Mouse (Mus musculus): Measurements from ENCODE around the gene Pcyox1.

Gene Pcyox1

DNA sequence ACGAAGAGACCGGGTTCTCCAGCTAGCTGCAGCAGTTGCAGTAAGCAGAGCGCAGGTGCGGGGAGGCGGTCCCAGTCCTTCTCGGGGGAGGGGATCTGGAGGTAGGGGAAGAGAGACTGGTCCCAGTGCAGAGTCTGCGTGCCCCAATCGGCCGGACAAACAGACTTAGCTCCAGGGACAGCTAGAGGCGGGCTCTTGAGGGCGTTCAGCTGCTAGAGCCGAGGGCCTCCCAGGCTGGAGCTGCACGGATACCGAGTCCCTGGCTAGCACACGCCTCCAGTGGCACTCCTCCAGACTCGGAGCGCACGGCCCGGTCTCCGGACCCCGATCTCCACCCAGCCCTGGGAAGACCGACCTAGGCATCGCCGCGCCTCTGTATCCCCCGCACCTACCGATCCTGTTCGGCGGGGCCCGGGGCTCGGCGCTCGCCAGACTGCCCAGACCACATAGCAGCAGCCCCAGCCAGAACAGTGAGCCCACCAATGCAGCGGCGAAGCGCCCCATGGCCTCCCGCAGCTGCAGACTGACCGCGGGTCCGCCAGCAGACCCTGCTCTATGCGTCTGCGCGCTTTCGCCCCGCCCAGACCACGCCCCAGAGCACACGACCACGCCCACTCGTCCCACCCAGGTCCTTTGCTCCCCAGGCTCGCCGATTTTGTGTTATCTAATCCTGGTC is at the start of gene Pcyox1:
Gene Pcyox1 (minus strand): TSS at position 574 of the 676 bp plus-strand sequence.
- peak; percentile 89 for DNase-seq (ENCODE audit: low read depth, low spot score)

DNA sequence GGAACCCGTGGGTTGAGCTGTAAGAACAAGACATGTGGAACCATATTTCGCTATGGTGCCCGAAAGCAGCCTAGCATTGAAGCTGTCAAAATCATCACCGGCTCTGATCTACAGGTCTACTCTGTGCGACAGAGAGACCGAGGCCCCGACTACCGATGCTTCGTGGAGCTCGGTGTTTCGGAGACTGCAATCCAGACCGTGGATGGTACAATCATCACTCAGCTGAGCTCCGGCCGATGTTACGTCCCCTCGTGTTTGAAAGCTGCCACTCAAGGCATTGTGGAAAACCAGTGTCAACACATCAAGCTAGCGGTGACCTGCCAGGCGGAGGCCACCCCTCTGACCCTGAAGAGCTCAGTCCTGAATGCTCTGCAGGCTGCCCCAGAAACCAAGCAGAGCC is 48.6 kb upstream of the Pcyox1 start:
- no peak for DNase-seq (ENCODE audit: low read depth, low spot score)

DNA sequence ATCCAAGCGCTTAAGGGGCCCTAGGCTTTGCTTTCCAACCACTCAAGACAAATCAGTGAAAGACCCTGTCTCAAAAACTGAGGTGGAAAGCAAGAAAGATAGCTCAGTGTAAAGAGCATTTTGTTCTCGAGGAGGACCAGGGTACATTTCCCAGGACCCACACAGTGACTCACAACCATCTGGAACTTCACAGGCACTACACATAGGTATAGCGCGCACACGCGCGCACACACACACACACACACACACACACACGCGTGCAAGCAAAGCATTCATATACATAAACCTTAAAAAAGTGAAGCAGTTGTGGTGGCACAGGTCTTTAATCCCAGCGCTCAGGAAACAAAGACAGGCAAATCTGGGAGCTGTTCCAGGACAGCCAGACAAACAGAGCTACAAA is 44.6 kb upstream of the Pcyox1 start:
- no peak for DNase-seq (ENCODE audit: low read depth, low spot score)

DNA sequence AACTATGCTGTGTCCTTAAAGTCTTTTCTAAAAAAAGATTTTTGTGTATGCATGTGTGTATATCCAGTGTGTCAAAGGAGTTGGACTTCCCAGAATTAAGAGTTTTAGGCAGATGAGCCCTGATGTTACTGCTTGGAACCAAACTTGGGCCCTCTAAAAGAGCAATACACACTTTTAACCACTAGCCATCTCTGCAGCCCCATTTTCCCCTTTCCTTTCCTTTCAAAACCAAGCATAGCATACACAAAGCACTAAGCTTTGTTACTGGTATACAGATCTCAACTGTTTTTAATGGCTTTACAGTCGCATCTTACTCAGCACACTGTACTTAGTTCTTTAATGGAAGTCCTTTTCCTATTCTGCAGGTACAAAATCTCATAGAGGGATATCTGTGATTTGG is 42.6 kb upstream of the Pcyox1 start:
- DNase-seq (ENCODE audit: low read depth, low spot score) = peak; percentile 17

DNA sequence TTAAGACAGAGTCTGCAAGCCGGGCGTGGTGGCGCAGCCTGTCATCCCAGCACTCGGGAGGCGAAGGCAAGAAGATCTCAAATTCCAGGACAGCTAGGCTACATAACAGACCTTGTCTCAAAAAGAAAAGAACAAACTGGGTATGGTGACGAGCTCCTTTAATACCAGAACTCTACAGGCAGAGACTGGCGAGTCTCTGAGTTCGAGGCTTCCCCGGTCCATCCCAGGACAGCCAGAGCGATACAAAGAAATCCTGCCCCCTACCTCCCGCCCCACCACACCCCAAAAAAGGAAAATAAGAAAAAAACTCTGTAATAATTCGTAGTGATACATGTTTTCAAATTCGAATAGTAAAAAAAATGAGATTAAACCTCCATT is 42.2 kb upstream of the Pcyox1 start:
- no peak for DNase-seq (ENCODE audit: low read depth, low spot score)

DNA sequence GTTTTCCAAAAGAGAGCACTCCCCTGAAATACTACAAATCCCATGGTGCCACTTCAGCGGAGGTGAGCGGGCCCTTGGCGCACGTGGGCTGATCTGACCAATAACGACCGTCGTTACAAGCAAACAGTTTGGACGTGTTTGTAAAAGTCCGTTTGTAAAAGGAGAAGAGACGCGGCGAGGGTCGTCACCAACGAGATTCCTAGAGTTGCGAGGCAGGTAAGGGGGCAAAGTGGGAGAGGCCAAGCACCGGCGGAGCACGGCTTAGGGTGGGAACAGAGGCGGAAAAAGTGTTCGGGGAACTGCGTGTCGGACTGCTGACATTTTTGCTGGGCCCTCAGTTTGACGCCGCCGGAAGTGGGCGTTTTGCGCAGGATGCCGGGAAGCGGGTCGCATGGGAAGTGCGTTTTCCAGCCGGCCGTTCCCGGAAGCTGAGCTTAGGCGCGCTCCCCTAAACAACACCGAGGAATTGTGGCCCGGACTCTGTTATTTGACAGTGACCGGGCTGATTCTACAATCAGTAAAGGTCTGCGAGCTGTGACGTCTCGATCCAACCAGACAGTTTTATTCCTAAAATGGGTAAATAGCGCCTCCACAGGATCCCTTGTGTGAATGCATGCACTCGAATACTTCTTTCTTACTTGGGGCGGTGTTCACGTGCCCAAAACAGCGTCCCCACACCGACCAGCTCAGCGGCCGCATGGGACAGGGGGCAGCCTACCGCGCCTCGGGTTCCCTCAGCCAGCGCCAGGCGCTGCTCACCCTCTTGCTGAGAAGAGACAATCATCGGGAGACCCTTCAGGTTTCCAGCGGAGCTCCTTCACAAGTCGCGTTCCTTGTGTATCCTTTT is 41.5 kb upstream of the Pcyox1 start, which contains the start of gene C87436:
Gene C87436 (plus strand): TSS at position 103 of the 847 bp plus-strand sequence.
- DNase-seq (ENCODE audit: low read depth, low spot score) = peak; percentile 98

DNA sequence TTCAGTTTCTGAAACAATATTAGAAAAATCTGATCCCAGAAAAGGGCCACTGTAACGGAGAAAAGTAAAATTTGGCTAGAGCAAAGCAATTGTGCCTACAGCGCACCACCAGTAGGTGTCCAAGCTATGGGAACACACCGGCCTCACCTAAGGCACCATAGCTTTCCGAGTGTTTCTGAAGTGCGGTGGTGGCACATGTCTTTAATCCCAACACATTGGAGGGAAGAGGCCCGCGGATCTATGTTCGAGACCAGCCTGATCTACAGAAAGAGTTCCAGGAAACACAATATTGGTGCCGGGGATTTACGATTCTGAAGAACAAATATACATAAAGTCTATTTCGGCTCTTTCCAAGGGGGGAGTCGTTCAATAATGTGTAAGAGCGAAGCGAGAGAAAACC is 40.8 kb upstream of the Pcyox1 start:
- DNase-seq (ENCODE audit: low read depth, low spot score) = peak; percentile 83

DNA sequence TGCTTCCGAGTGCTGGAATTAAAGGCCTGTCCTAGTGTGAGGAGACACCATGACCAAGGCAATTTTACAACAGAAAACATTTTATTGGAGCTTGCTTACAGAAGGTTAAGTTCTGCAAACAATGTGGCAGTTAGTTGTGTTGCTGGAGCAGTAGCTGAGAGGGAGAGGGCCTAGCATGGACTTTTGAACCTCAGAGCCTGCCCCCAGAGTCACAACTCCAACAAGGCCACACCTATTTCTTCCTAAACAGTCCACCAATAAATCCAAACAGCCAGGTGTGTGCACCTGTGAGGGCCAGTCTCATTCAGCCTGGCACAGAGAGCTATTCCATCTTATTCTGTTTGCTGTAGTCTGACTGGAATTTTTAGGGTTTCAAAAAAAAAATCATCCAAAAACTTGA is 36.7 kb upstream of the Pcyox1 start:
- no peak for DNase-seq (ENCODE audit: low read depth, low spot score)

DNA sequence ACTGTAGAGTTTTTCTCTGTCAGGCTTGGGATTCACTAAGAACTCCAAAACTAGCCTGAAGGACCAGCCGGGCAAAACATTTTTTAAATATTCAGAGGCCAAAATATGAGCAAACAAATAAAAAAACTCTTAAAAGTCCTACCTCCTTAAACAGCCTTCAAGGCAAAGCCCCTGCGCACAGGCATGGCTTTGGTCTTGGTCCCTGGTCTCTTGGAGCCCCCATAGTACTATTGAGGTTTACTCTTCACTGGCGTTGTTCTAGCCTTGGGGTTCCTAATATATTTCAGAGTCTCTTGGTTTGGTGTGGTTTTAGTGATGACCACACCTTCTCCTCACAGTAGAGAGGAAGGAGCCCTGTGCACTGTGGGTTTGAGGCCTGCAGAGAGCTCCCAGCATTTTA is 34.6 kb upstream of the Pcyox1 start:
- no peak for DNase-seq (ENCODE audit: low read depth, low spot score)

DNA sequence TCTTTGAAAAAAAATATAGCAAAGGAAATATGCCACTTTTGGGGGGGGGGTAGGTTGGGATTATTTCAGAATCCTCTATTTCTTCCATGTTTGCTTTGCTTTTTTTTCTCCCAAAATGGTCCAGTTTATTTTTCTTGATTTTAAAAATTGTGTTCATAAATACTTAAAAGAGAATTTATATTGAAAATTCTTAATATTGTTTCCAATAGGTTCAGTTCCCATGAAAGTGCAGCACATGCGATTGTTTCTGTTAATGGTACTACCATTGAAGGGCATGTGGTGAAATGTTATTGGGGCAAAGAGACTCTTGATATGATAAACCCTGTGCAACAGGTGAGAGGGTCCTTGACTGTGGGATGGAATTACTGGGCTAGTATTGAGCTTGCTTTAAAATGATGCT is 29.4 kb upstream of the Pcyox1 start, which contains the start of gene Gm44790:
Gene Gm44790 (plus strand): TSS at position 301 of the 400 bp plus-strand sequence.
- no peak for DNase-seq (ENCODE audit: low read depth, low spot score)

DNA sequence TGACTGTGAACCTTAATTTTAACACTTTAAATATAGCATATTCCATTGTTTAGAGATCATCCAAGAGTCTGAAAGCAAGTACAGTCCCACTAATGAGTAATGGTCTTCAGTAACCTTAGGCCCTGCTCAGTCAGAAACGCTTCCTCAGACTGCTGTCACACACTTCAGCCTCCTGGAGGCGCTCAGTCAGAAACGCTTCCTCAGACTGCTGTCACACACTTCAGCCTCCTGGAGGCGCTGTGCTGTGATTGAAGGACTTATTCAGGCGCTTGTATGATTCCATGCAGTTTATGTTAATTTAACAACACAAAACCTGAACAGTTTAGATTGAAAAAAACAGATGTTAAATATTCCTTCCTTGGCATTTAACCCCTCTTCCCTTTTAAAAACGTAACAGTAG is 23.5 kb upstream of the Pcyox1 start:
- DNase-seq (ENCODE audit: low read depth, low spot score) = peak; percentile 88

DNA sequence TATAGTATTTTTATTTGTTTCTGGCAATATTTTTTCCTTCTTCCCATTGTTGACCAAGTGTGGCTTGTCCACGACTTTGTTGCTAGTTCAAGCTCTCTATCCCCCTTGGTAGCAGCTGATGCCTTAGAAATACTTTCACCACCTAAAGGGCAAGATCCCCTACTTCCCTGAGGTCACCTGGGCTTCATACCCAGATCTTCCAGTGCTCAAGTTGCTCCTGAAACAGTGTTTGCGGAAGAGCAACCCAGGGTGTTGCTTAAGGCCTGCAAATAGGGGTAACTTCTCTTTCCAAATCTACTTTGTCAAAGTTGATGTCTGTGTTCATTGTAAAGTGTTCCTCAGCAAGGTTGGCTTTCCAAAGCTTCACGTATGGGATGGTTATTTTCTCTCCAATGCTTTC is 22.3 kb upstream of the Pcyox1 start:
- DNase-seq (ENCODE audit: low read depth, low spot score) = no peak

DNA sequence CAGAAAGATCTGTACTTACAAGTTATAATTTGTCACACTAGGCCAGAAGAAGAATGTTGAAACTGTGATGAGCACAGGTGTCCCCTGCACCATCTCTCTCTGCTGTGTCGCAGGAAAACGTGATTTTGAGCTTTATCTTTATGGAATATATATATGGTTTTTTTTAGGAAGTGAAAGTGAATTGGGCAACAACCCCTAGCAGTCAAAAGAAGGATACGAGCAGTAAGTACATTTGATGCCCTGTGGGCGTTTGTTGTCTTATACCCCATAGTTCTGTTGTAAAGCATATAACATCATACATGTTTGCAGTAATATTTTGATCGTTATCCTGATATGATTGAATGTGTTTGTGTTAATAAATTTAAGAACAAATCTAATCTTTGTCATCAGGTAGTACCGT is 21.8 kb upstream of the Pcyox1 start:
- no peak for DNase-seq (ENCODE audit: low read depth, low spot score)

DNA sequence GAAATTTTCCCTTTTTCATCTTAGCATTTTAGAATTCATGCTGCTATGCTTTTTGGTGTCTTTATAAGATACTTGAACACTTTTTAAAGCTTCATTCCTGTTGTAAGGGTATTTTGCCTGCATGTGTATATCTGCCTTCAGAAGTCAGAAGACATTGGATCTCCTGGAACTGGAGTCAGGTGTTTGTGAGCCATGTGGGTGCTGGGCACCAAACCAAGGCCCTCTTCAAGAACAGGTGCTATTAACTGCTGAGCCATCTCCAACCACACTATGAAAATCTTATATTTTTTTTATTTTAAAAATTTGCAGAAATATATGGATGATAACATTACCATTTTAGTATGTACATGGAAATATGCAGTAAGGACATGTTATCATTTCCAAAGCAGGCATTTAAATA is 9.4 kb upstream of the Pcyox1 start:
- DNase-seq (ENCODE audit: low read depth, low spot score) = no peak

DNA sequence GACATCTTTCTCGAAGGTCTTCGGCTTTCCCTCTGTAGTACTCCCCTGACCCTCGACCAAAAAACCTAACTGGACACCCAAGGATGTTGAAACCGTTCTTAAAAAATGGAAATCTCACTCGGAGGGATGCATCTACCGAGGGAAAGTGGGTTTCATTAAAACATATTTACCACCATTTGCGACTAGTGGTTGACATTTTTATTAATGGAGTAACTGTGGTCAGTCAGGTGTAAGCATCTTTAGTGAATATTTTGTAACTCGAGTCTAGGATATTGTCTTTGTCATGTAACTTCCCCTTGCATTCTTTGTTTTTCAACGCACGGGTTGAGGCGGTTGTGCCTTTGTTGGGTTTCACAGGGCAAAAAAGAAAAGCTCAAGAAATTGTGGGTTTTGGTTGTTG is 8.0 kb upstream of the Pcyox1 start:
- peak; percentile 35 for DNase-seq (ENCODE audit: low read depth, low spot score)

DNA sequence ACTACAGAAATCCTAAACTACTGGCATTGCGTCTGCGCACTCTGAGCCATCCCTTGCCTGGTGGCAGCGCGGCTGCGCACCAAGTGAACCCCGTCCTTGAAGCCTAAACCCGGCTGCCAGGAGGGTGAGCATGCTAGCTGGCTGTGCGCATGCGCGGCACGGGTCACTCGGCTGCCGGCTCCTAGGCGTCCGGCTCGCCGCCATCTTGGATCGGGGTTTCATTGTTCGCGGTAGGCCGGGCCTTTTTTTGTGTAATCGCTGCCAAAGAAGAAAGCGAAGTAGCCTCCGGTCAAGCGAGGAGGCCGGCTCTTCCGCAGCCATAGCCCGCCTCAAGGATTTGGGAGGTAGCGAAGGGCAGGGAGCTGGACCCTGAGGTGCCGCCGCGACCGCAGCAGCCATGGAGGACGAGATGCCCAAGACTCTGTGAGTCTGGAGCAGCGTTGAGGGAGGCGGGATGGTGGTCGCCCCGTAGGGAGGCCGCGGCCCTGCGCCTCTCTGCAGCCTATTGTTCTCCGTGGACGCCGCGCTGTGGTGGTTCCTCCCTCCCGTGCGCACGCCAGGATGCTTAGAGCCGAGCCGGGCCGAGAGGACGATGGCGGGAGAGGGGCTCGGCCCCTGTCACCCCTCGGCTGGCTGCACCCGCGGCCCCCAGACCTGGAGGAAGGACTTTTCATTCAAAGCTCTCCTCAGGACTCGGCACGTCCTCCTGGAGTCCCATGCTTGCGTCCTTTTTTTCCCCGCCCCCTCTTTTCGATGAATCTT is 7.3 kb upstream of the Pcyox1 start, which contains the start of gene Tia1:
Gene Tia1 (plus strand): TSS at position 120 of the 762 bp plus-strand sequence.
- peak; percentile 99 for DNase-seq (ENCODE audit: low read depth, low spot score)

DNA sequence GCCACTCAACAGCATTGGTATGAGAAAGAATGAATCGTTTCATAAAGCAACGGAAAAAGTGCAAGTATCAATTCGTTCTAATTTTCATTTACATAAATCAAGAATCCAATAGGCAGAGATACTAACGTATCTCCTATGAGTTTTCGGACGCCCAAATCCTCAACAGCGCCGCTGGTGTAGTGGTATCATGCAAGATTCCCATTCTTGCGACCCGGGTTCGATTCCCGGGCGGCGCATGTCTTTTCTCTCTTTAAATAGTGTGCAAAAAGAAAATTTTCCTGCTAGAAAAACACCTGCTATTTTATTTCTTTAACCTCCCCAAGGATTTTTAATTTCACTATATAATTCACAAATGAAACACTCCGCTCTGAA is 6.8 kb upstream of the Pcyox1 start:
- DNase-seq (ENCODE audit: low read depth, low spot score) = no peak

DNA sequence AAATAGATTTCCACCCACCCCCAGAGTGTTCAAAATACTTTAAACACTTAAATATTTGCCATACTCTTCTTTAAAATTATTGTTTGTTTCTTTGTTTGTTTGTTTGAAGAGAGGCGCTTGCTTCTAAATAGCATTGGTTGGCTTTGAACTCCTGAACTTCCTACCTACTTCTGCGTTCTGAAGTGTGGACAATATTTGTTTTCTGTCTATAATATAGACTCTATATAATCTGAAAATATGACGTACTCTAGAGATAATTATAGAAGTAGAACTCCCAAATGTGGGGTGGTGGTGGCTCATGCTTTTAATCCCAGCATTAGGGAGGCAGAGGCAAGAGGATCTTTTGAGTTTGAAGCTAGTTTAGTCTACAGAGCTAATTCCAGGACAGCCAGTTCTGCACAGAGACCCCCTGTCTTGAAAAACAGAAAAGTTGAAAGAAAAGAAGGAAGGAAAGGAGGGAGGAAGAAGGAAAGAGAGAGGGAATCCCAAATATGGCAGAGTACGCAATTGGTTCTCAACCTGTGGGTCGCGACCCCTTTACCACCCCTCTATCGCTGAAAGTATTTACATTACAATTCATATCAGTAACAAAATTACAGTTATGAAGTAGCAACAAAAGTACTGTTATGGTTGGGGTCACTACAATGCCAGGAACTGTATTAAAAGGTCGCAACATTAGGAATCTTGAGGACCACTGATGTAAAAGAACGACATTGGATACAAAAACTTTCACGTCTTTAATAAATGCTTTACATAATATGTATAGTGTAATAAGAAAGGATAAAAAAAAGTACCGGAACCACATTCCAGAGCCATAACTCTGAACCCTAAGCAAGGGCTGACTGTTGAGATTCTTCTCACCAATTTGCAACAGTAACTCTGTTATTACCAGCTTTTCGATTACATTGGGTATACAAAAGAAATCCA is 6.0 kb upstream of the Pcyox1 start:
- no peak for DNase-seq (ENCODE audit: low read depth, low spot score)

DNA sequence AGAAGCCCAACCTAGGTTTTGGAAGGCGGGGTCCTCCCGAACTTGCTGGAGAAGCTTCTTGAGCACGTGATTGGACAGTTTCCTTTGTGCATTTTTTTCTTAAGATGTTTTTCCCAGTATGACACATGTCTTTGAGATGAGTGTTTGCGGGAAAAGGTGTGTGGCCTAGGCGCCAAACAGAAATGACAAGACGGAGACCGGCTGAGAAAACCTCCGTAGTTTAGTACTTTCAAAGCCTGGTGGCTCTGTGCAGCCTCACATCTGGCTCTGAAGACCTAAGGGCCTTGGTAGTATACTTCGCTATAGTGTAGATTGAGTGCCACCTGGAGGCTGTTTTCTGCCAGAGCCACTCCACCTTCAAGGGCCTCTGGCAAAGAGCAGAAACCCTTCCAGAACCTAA is 4.0 kb upstream of the Pcyox1 start:
- DNase-seq (ENCODE audit: low read depth, low spot score) = peak; percentile 86

DNA sequence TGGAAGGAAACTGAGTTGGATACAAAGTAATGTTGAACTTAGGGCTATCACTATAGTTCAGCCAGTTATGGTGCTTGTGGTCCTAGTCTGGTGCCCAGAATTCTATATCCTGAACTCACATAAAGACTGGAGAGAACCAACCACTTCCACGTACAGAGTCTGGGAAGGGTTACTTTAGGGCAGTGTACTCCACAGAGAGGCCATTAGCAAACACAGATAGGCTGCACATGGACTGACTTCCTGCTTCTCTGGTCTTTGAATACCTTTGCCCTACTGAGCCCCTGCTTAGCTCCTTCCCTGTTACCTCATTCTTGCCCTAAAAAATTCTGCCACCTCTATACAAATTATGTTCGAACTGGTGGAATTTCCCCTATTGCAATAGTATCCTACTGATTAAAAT is 3.0 kb upstream of the Pcyox1 start:
- DNase-seq (ENCODE audit: low read depth, low spot score) = no peak

DNA sequence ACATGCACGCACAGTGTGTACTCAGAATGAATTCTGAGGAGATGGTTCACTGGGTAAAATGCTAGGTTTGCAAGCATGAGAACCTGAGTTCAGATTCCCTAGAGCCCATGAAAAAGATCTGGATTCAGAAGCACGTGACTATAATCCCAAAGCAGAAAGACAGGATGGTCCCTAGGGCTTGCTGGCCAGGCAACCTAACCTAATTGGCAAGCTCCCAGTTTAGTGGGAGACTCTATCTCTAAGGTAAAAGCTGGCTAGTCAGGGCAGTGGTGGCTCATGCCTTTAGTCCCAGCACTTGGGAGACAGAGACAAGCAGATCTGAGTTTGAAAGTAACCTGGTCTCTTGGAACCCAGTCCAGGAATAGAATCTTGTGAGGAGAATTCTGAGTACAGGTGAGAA is 2.0 kb upstream of the Pcyox1 start:
- DNase-seq (ENCODE audit: low read depth, low spot score) = no peak

Data from ZHBTc4 (cell line).